Mouse (Mus musculus) liver, embryonic 13.5 days (tissue): ENCODE data around the gene Ikzf2. TPM values are rescaled to one million over a fixed set of nuclear protein-coding genes. Genes with fewer than 3 reads are reported as not detected.

Experiments used
- ATAC-seq: fragments of 200-750 bp; cut with Nextera tagmentation; 2 replicates; pipeline ENCODE4 v1.8.0; 2017; ENCODE audit warnings: low read depth, mild to moderate bottlenecking, moderate number of reproducible peaks, moderate library complexity
- DNase-seq: peaks from one replicate; pipeline ENCODE4 v3.0.0; 2022
- H3K27ac ChIP-seq: fragments of 300-500 bp; sonication (generic); 2 replicates; pipeline ENCODE4 v1.5.1; 2015; ENCODE audit warnings: moderate library complexity, mild to moderate bottlenecking, inconsistent platforms
- H3K27me3 ChIP-seq: fragments of 300-500 bp; sonication (generic); 2 replicates; pipeline ENCODE4 v1.6.1; 2015; ENCODE audit warnings: mild to moderate bottlenecking, inconsistent platforms
- H3K36me3 ChIP-seq: fragments of 300-500 bp; sonication (generic); 2 replicates; pipeline ENCODE4 v1.6.1; 2015; ENCODE audit warnings: mild to moderate bottlenecking, inconsistent platforms
- H3K4me1 ChIP-seq: fragments of 300-500 bp; sonication (generic); replicated peaks from 2 replicates; pipeline ENCODE4 v1.6.1; 2015; ENCODE audit warnings: inconsistent platforms
- H3K4me2 ChIP-seq: fragments of 300-500 bp; sonication (generic); 2 replicates; pipeline ENCODE4 v1.6.1; 2015; ENCODE audit warnings: inconsistent platforms, mild to moderate bottlenecking, moderate library complexity
- H3K4me3 ChIP-seq: fragments of 300-500 bp; sonication (generic); replicated peaks from 2 replicates; pipeline ENCODE4 v1.5.1; 2015; ENCODE audit warnings: mild to moderate bottlenecking, inconsistent platforms
- H3K9ac ChIP-seq: fragments of 300-500 bp; sonication (generic); 2 replicates; pipeline ENCODE4 v1.6.1; 2015; ENCODE audit warnings: mild to moderate bottlenecking, inconsistent platforms
- H3K9me3 ChIP-seq: fragments of 300-500 bp; sonication (generic); replicated peaks from 2 replicates; pipeline ENCODE4 v1.6.1; 2016; ENCODE audit warnings: inconsistent platforms
- WGBS: fragments of 180-500 bp; shearing (Covaris S2); methylation state at CpG from one replicate; pipeline ENCODE4 v1.1.7; 2015; ENCODE audit not compliant: insufficient replicate concordance; 5-methylcytosine and 5-hydroxymethylcytosine counted together
- polyA plus RNA-seq: library from polyadenylated mRNA; unstranded; fragments of >200 nt; fragmentation: Nextera tagmentation; extraction: Ambion mirVana; gene quantifications from 2 replicates; pipeline ENCODE4 v1.2.1, GENCODE M21; 2015

Gene Ikzf2
- polyA plus RNA-seq, 1 experiment from 2014 or later = 0.69 TPM

GRCm38 (mm10) chr1:69585546-69585945 lies 101.5 kb downstream of the Ikzf2 start:
- no peak overlapping the region for H3K27ac ChIP-seq
- H3K9me3 ChIP-seq = no peaks in the 10 kb centered on the region
- no peak overlapping the region for H3K4me2 ChIP-seq
- ATAC-seq = no peak
- peaks cover 7% of the 10 kb centered on the region for H3K4me1 ChIP-seq
- no peak overlapping the region for H3K9ac ChIP-seq
- 52% methylated on average over 2 of the region's 2 CpGs for WGBS
- H3K36me3 ChIP-seq = no peaks in the 10 kb centered on the region
- DNase-seq = no peak
- H3K4me3 ChIP-seq = no peak overlapping the region
- no peaks in the 10 kb centered on the region for H3K27me3 ChIP-seq

DNA sequence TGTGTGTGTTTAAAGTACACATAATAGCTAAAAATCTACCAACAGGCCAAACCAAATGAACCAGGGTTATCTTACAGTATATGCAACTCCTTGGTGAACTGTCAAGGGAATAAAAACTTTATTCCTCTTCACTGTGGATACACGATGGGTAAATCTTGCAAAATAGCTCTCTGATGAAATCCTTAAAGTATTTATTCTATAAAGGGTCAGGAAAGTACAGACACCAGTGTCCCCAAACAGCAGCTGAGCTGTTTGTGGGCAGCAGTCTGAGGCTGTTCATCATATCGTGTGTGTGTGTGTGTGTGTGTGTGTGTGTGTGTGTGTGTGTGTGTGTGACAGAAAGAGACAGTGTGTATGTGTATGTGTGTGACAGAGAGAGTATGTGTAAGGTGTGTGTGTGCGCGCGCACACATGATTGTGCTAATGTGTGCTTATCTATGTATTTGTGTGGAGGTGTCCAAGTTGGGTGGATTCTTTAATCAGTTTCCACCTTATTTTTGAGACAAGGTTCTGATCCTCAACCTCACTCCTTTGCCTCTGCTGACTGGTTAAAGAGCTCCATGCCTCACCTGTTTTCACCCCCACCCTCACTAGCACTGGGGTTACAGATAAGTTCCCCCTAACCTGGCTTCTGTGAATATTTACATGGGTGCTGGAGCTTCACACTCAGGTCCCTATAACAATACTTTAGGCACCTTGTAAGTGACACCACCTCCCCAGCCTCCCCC lies 102.9 kb downstream of the Ikzf2 start:
- Histone ChIP-seq H3K4me3 (no peak overlapping the region), H3K9ac (no peak overlapping the region), H3K4me2 (no peak overlapping the region), H3K4me1 (peaks cover 7% of the 10 kb centered on the region), H3K36me3 (no peaks in the 10 kb centered on the region), H3K9me3 (no peaks in the 10 kb centered on the region), H3K27ac (no peak overlapping the region), H3K27me3 (no peaks in the 10 kb centered on the region)
- DNase-seq (no peak), ATAC-seq (peak; percentile 64)
- WGBS = 68% methylated on average over 5 of the region's 5 CpGs

GRCm38 (mm10) chr1:69578917-69579316 lies 108.1 kb downstream of the Ikzf2 start:
- DNase-seq (no peak), ATAC-seq (no peak)
- Histone ChIP-seq H3K9me3 (no peaks in the 10 kb centered on the region), H3K4me2 (no peak overlapping the region), H3K9ac (no peak overlapping the region), H3K36me3 (no peaks in the 10 kb centered on the region), H3K4me3 (no peak overlapping the region), H3K4me1 (peaks cover under 1% of the 10 kb centered on the region; the same call in 1 of the 2 replicates), H3K27me3 (no peaks in the 10 kb centered on the region), H3K27ac (no peak overlapping the region)
- WGBS = 73% methylated on average over 4 of the region's 4 CpGs

DNA sequence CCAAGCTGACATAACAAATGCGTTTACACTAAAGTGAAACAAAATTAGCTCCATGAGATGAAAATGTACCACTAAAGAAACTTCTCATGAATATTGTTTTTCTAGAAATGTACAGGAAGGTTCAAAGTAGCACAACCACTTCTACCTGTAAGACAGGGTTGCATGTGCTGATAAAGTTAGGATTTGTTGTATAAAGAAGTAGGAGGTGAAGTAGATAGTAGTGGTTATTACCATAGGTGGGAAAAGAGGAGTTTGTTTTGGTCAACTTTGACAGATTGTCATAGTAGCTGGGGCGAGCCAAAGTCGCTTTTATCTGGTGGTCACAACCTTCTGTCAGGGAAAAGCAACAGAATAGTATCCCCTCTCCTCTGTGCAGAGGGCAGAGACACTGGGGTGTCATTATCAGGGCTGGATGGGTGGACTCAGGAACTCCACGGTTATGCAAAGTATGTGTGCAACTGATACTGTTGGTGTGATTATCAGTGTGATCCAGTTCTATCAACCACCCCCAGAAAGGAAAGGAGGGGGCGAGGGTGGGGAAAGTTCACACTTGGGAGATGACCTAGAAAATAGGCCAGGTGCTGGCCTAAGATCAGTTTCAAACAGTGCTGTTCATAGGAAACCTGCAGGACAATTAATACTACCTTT lies 127.5 kb downstream of the Ikzf2 start:
- ATAC-seq (peak; percentile 100), DNase-seq (peak; percentile 75)
- Histone ChIP-seq H3K4me2 (peak overlapping the region; percentile 40), H3K4me1 (peaks cover 35% of the 10 kb centered on the region), H3K36me3 (no peaks in the 10 kb centered on the region), H3K4me3 (no peak overlapping the region), H3K27ac (peak overlapping the region; percentile 86), H3K9me3 (no peaks in the 10 kb centered on the region), H3K27me3 (no peaks in the 10 kb centered on the region), H3K9ac (no peak overlapping the region)
- WGBS = 21% methylated on average over 5 of the region's 5 CpGs

GRCm38 (mm10) chr1:69555636-69556151 lies 131.4 kb downstream of the Ikzf2 start:
- DNase-seq (no peak), ATAC-seq (no peak)
- no peaks in the 10 kb centered on the region for H3K36me3 ChIP-seq
- no peaks in the 10 kb centered on the region for H3K9me3 ChIP-seq
- no peaks in the 10 kb centered on the region for H3K27me3 ChIP-seq
- no peak overlapping the region for H3K4me2 ChIP-seq
- no peak overlapping the region for H3K4me3 ChIP-seq
- H3K9ac ChIP-seq = no peak overlapping the region
- H3K27ac ChIP-seq = no peak overlapping the region
- WGBS = 59% methylated on average over 5 of the region's 5 CpGs
- H3K4me1 ChIP-seq = peaks cover 33% of the 10 kb centered on the region

DNA sequence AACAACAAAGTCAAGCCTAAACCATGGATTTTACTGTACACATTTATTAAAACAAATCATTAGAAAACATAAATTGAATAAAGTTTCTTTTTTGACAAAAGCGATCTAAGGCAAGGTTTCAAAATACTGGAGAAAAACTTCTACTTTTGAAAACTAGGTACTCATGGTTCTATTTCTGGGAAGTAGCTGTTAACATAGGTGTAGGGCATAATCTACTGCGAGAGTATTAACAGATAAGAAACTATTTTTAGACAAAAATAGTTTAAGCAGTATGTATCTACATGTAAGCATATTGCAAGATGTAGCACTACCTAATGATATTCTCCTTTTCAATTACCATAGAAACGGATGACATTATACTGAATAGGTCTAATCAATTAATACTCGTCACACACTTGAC lies 137.1 kb downstream of the Ikzf2 start:
- Histone ChIP-seq H3K4me3 (no peak overlapping the region), H3K27ac (no peak overlapping the region), H3K36me3 (no peaks in the 10 kb centered on the region), H3K9me3 (no peaks in the 10 kb centered on the region), H3K27me3 (no peaks in the 10 kb centered on the region), H3K9ac (no peak overlapping the region), H3K4me1 (peaks cover 33% of the 10 kb centered on the region), H3K4me2 (no peak overlapping the region)
- DNase-seq = no peak
- ATAC-seq = no peak
- 60% methylated on average over 4 of the region's 4 CpGs for WGBS

DNA sequence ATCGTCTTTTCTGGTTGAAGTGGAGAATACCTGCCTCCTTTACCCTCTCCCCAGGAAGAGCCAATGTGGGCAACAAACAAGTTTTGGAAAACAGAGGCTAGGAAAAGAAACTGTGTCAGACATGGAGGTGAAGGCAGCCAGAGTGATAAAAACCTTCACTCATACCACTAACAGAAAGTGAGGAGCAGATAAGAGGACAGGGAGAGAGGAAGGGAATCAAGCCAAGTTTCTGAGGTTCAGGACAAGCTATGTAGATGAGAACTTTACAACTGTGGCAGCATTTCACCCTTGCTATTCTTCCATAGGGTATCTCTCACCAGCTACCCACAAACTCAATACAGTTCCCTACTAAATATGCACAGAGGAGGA lies 141.2 kb downstream of the Ikzf2 start:
- Histone ChIP-seq H3K9ac (no peak overlapping the region), H3K4me3 (no peak overlapping the region), H3K9me3 (no peaks in the 10 kb centered on the region), H3K27me3 (no peaks in the 10 kb centered on the region), H3K4me1 (peaks cover 63% of the 10 kb centered on the region), H3K36me3 (no peaks in the 10 kb centered on the region), H3K27ac (peak overlapping the region; percentile 83), H3K4me2 (peak overlapping the region; percentile 49)
- 76% methylated on average over 1 of the region's 1 CpGs for WGBS
- ATAC-seq (peak; percentile 60), DNase-seq (no peak)

DNA sequence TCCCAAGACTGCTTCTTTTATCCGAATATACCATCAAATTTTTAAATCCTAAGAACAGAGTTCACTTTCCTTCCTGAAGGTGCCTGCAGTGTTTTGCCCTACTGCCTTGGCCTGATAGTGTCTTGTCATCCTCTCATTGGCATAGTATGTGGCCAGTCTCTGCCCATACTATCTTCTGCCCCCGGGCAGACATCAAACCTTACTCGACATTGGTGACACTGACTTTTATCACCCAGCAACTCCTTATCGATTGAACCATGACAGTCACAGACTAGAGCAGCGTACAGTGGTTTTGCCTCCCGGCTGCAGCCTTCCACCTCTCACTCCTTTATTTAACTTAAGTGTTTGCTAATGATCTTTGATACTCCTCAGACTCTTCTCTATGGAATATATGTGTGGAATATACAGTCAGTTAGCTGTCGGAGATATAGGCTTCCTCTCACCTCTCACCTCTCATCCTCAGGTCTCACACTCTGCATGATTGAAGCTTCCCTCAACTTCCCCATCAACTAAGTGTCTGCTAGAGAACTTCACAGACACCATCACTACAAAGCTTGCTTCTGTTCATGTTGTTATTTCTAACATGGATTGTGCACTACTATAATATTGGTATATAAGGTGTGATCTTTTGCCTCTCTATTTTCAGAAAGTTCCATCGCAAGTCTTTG lies 141.7 kb downstream of the Ikzf2 start:
- ATAC-seq (peak; percentile 87), DNase-seq (peak; percentile 62)
- Histone ChIP-seq H3K27me3 (no peaks in the 10 kb centered on the region), H3K36me3 (no peaks in the 10 kb centered on the region), H3K27ac (peak overlapping the region; percentile 83), H3K9me3 (no peaks in the 10 kb centered on the region), H3K4me2 (peak overlapping the region; percentile 49), H3K4me3 (no peak overlapping the region), H3K4me1 (peaks cover 63% of the 10 kb centered on the region), H3K9ac (peak overlapping the region; percentile 42; the same call in 1 of the 2 replicates)
- WGBS = 30% methylated on average over 8 of the region's 8 CpGs

DNA sequence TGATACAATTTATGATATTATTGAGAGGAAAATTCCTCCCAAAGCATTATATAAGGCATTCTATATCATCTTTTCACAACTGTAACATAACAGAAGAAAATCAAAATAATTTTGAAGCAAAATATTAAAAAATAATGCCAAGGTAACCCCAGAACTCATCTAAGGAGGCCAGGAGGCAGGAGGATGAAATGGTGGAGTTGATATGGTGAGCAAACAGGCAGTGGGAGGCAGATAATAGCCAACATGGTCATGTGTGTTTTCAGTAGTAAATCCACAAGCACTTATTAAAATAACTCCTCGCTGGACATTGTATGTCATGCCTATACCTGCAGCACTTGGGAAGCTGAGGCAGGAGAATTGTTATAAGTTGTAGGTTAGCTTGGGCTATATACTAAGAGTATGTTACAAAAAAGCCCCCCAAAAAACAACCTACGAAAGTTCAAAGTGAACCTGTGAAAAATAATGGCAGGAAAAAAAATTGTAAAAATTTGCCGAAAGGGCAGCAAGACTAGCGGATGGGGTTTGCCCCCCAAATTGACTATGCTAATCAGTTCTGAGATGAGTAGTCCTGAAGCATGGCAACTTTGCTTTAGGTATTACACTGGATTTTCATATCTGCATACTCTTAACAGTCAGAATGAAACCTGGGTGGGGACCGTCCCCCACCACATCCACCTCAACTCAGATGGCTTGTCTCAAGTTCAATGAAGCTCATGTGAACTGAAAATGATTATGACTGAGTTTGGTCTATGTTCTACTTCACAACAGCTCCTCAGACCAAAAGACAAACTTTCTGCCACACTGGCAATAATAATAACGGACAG lies 143.1 kb downstream of the Ikzf2 start:
- Histone ChIP-seq H3K4me1 (peaks cover 60% of the 10 kb centered on the region), H3K9me3 (no peaks in the 10 kb centered on the region), H3K27ac (peak overlapping the region; percentile 42; the same call in 1 of the 2 replicates), H3K4me3 (no peak overlapping the region), H3K9ac (no peak overlapping the region), H3K4me2 (no peak overlapping the region), H3K36me3 (no peaks in the 10 kb centered on the region), H3K27me3 (no peaks in the 10 kb centered on the region)
- ATAC-seq (no peak), DNase-seq (no peak)
- WGBS = 76% methylated on average over 6 of the region's 6 CpGs

DNA sequence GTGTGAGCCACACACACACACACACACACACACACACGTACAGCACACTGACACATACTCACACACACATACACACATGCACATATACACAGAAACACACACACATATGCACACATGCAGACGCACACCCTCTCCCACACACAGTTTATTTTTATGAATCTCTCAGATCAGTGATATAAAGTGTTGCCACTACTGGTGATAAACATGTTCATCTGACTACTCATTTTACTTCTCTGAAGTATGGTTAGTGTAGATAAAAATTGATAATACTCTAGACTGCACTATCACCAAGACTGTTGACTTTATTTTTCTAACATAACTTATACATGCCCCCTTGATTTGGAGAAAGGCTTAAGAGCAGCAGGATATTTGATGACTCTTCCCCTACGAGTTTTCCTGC lies 144.5 kb downstream of the Ikzf2 start:
- Histone ChIP-seq H3K4me1 (peaks cover 52% of the 10 kb centered on the region), H3K27ac (peak overlapping the region; percentile 56), H3K4me2 (no peak overlapping the region), H3K36me3 (no peaks in the 10 kb centered on the region), H3K9ac (no peak overlapping the region), H3K27me3 (no peaks in the 10 kb centered on the region), H3K9me3 (no peaks in the 10 kb centered on the region), H3K4me3 (no peak overlapping the region)
- DNase-seq (no peak), ATAC-seq (peak; percentile 70)
- WGBS = 34% methylated on average over 3 of the region's 3 CpGs

DNA sequence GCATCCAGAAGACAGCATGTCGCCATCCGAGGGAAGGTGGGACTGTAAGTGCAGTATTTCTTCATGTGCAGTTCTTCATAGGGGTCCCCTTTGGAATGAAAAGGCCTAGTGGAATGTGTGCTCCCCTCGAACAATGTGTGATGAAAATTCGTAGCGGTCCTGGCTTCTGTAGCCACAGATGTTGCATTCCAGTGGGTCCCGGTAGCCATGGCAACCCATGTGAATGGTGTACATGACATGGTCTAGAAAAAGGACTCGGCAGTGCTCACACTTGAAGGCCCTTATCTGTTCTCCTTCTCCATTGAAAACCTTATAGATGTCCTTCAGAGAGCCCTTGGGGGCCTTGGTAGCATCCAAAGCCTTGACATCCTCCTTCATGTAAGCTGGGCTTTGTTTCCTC lies 148.4 kb downstream of the Ikzf2 start:
- Histone ChIP-seq H3K9me3 (no peaks in the 10 kb centered on the region), H3K9ac (no peak overlapping the region), H3K4me2 (no peak overlapping the region), H3K27me3 (no peaks in the 10 kb centered on the region), H3K36me3 (no peaks in the 10 kb centered on the region), H3K27ac (no peak overlapping the region), H3K4me1 (peaks cover 17% of the 10 kb centered on the region), H3K4me3 (no peak overlapping the region)
- ATAC-seq (no peak), DNase-seq (no peak)
- WGBS = 82% methylated on average over 7 of the region's 7 CpGs
